Mouse (Mus musculus): ENCODE results near the gene Zfp146. TPM values are rescaled to one million over a fixed set of nuclear protein-coding genes. Genes with fewer than 3 reads are reported as not detected.

Zfp146 gene
- total RNA-seq (2012; rRNA removed) = 43.1 and 45.1 TPM in 2 replicates
- 44.5 and 45.0 TPM in 2 replicates for total RNA-seq (2014; rRNA removed)
- 42.0 and 47.8 TPM in 2 replicates for polyA plus RNA-seq (2012; ENCODE audit: insufficient read length, low read depth)

DNA sequence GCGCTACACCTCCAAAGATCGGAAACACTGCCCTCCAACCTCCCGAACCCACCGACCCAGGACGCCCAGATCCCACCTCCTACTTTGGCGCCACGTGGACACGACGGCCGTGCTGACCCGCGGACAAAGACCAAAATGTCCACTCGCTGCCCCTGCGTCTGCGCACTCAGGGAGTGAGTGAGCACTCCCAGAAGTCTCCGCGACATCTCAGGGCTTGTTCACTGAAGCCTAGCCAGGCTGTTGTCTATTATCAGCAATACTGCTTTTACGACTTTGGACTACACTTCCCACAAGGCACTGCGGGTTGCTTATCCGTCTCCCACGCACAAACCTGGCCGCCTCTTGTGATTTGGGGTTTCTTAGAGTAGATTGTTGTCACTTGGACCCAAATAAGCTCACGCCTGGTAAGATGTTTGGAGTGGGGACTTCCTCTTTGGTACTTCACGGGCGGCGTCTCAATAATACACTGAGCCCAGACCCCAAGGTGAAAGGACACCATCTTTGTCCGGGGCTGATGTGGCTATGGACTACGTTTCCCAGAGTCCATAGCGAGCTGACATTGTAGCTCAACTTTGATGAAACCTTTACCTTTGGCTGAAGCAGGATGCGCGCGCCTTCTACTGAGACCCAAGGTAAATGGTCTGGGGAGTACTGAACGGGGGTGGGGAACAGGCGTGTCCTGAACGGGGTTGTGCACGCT, at the start of gene Zfp146:
Gene Zfp146 (minus strand): TSS at position 168 of the 700 bp plus-strand sequence.
- Histone ChIP-seq H3K79me2 (replicated peaks; ENCODE audit: control insufficient read depth, extremely low read depth, insufficient read depth, poor library complexity, severe bottlenecking) (peaks cover 46% of the 10 kb centered on the region), H3K4me3 (replicated peaks in 1 of 3; ENCODE audit: low read depth in 2 of 3, low read length in 2 of 3, poor library complexity in 1 of 3) (peak within 1 kb of the TSS; percentile 86 to 98 (median 94)), H3K9ac (ENCODE audit: insufficient read depth, low read depth) (peak within 1 kb of the TSS; percentile 92), H3K36me3 (replicated peaks in 1 of 2; ENCODE audit: control insufficient read depth in 1 of 2, insufficient read depth in 1 of 2, low read length in 1 of 2) (peaks cover 11 to 38% of the 10 kb centered on the region in 2 experiments), H3K9me3 (replicated peaks; ENCODE audit: low read length) (peaks cover 27% of the 10 kb centered on the region), H3K4me2 (ENCODE audit: insufficient read depth, low read depth, poor library complexity, severe bottlenecking) (peak within 1 kb of the TSS; percentile 76), H3K4me1 (ENCODE audit: control insufficient read depth in 1 of 2, insufficient read depth in 2 of 2) (peaks cover 6 to 16% of the 10 kb centered on the region in 2 experiments), H3K27me3 (replicated peaks) (no peaks in the 10 kb centered on the region), H3K27ac (ENCODE audit: insufficient read depth, low read depth) (peak within 1 kb of the TSS; percentile 47; the same call in 1 of the 2 replicates)
- in situ Hi-C loops (cut with MboI; ENCODE audit: low pct_ligation_motif_present, low pct_unique_long_range_greater_than_20kb, low sequenced_read_pairs) = no loop called here
- TF ChIP-seq USF1 (IDR thresholded peaks at IDR 0.05; ENCODE audit: low read depth, low read length) = no peak
- TF ChIP-seq ELF1 (IDR thresholded peaks at IDR 0.05; ENCODE audit: low read depth, low read length) = peak; percentile 14
- 0 out of 2 replicates have a peak, but pooled peaks have one; percentile 19 for TF ChIP-seq MAZ (IDR thresholded peaks at IDR 0.05; ENCODE audit: low read depth, low read length)
- peak; percentile 23; the same call in 1 of the 2 replicates for TF ChIP-seq GABPA (IDR thresholded peaks at IDR 0.05; ENCODE audit: insufficient replicate concordance, low read depth, low read length)
- TF ChIP-seq MAX (IDR thresholded peaks at IDR 0.05; ENCODE audit: low read length) = peak; percentile 92
- 0 out of 2 replicates have a peak, but pooled peaks have one; percentile 17 for TF ChIP-seq MEF2A (IDR thresholded peaks at IDR 0.05; ENCODE audit: borderline replicate concordance, low read depth, low read length)
- TF ChIP-seq USF2 (conservative IDR thresholded peaks at IDR 0.05; ENCODE audit: low read depth, low read length) = no peak
- peak; percentile 93 for TF ChIP-seq HCFC1 (IDR thresholded peaks at IDR 0.05; ENCODE audit: low read depth, low read length)
- TF ChIP-seq POLR2A (IDR thresholded peaks at IDR 0.05; ENCODE audit: low read depth, low read length) = peak; percentile 95
- TF ChIP-seq MXI1 (IDR thresholded peaks at IDR 0.05; ENCODE audit: low read depth, low read length) = peak; percentile 98
- TF ChIP-seq TBP (conservative IDR thresholded peaks at IDR 0.05; ENCODE audit: low read depth, low read length) = peak; percentile 72; the same call in 1 of the 2 replicates
- peak; percentile 17; the same call in 1 of the 2 replicates for TF ChIP-seq IRF4 (IDR thresholded peaks at IDR 0.05; ENCODE audit: low read depth, low read length)
- peak; percentile 88 for TF ChIP-seq NRF1 (IDR thresholded peaks at IDR 0.05; ENCODE audit: low read depth, low read length)
- peak; percentile 89; the same call in 1 of the 2 replicates for TF ChIP-seq KAT2A (IDR thresholded peaks at IDR 0.05; ENCODE audit: insufficient replicate concordance, low read length)
- peak; percentile 71; the same call in 1 of the 2 replicates for TF ChIP-seq TCF12 (IDR thresholded peaks at IDR 0.05; ENCODE audit: low read depth, low read length)
- TF ChIP-seq ZMIZ1 (IDR thresholded peaks at IDR 0.05; ENCODE audit: low read depth, low read length) = no peak; the same call in 1 of the 2 replicates
- TF ChIP-seq CHD2 (IDR thresholded peaks at IDR 0.05; ENCODE audit: low read length) = peak; percentile 29; the same call in 1 of the 2 replicates
- 0 out of 4 replicates have a peak, but pooled peaks of 1 of the 2 experiments have one; percentile 1 for TF ChIP-seq CTCF (conservative IDR thresholded peaks at IDR 0.05 in 1 of 2, IDR thresholded peaks at IDR 0.05 in 1 of 2; ENCODE audit: low read depth in 2 of 2, low read length in 2 of 2)
- TF ChIP-seq POLR2AphosphoS2 (IDR thresholded peaks at IDR 0.05; ENCODE audit: low read depth, low read length) = peak; percentile 88; the same call in 1 of the 2 replicates
- TF ChIP-seq RCOR1 (conservative IDR thresholded peaks at IDR 0.05; ENCODE audit: low read depth, low read length) = no peak
- peak; percentile 39 for TF ChIP-seq SIN3A (IDR thresholded peaks at IDR 0.05; ENCODE audit: low read length)
- peak; percentile 91; the same call in 1 of the 2 replicates for TF ChIP-seq MYC (IDR thresholded peaks at IDR 0.05; ENCODE audit: low read depth, low read length)
- TF ChIP-seq JUN (IDR thresholded peaks at IDR 0.05; ENCODE audit: insufficient read depth, low read depth, low read length) = no peak
- peak; percentile 92 for TF ChIP-seq NELFE (IDR thresholded peaks at IDR 0.05; ENCODE audit: low read depth, low read length)
- dilution Hi-C loops (cut with MboI; ENCODE audit: extremely low pct_ligation_motif_present, extremely low pct_unique_long_range_greater_than_20kb, low sequenced_read_pairs) = no loop called here
- peak; percentile 94 for DNase-seq (ENCODE audit: extremely low read depth)

All from CH12.LX (cell line).